Mouse (Mus musculus): ENCODE measurements around the gene Mcat. TPM values are rescaled to one million over a fixed set of nuclear protein-coding genes. Genes with fewer than 3 reads are reported as not detected.

The Mcat gene
- polyA plus RNA-seq, 1 experiment from 2014 or later = 21.0 TPM

DNA sequence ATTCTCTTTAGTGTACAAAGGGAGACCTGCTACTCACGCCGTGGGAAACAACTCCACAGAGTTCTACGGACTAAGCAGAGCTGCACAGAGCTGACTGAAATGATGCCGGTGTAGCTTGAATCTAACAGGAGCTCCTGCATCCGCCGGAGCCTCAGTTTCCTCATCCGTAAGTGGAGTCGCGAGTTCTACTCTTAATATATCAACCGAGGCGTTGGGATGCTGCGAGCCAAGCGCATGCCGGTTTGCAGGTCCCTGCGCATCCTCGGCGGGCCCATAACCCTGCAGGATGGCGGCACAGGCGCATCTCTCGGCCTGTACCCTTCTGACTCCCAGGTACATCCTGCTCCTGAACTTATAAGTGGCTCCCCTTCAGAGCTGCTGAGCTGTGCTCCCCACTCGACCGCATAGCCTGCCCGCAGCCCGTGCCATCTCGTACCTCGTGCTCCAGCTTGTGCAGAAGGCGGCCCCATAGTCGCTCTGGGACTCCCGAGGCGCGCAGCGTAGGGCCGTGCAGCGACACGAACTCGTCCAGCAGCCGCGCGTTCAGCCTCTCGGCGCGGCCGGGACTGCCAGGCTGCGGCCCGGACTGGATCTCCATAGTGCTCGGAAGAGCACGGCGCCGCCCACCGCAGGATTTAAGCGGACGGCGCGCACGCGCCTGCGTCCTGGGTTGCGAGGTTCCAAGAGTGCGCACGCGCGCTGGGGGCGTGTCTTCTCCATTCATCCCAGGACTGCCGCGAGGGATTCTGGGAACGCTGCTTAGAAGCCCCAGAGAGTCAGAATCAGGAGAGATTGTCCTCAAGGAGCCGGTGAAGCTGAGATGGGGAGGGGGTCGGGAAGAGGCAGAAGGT is 31.2 kb upstream of the Mcat start, which contains the start of gene Ttll12:
Ttll12 (minus strand) TSS at position 645 of the 851 bp plus-strand sequence.
- H3K4me3 ChIP-seq (replicated peaks) = peak within 1 kb of the TSS; percentile 81

GRCm38 (mm10) chr15:83593702-83594512 is 30.3 kb upstream of the Mcat start:
- Histone ChIP-seq H3K27ac (peak overlapping the region; percentile 100), H3K4me2 (peak overlapping the region; percentile 98)

More for the DNA sequence above, 31.2 kb upstream of the Mcat start, which contains the start of gene Ttll12:
- Histone ChIP-seq H3K36me3 (peaks cover 17% of the 10 kb centered on the region), H3K9me3 (replicated peaks) (no peaks in the 10 kb centered on the region), H3K9ac (peak within 1 kb of the TSS; percentile 94), H3K27ac (peak within 1 kb of the TSS; percentile 100), H3K4me1 (replicated peaks) (peaks cover 68% of the 10 kb centered on the region), H3K4me2 (peak within 1 kb of the TSS; percentile 98), H3K27me3 (no peaks in the 10 kb centered on the region)
- DNase-seq = peak; percentile 91
- under 1% methylated on average over 68 of the region's 68 CpGs for WGBS (ENCODE audit: insufficient replicate concordance)
- peak; percentile 73 for ATAC-seq (ENCODE audit: low read depth)

DNA sequence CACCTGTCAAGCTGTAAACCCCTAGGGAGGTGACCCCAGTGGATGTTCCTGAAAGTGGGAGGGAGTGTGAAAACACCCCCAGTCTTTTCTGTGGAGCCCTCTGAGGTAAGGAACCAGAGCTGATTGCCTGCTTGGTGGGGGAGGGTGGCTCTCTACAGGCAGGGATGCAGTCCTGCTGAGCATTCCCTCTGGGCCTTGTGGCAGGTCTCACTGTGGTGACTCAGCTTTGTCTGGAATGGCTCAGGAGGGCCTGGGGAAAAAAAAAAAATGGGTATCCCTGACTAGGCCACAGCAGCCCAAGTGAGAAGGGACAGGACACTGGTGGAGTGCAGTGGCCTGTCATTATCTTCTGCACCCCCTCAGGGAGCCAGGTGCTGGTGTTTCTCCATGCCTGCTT is 29.6 kb upstream of the Mcat start:
- peak overlapping the region; percentile 98 for H3K4me2 ChIP-seq
- H3K27me3 ChIP-seq = no peaks in the 10 kb centered on the region
- peak overlapping the region; percentile 81 for H3K4me3 ChIP-seq (replicated peaks)
- DNase-seq = peak; percentile 54
- peak overlapping the region; percentile 94 for H3K9ac ChIP-seq
- H3K4me1 ChIP-seq (replicated peaks) = peaks cover 69% of the 10 kb centered on the region
- peak overlapping the region; percentile 100 for H3K27ac ChIP-seq
- peak; percentile 37 for ATAC-seq (ENCODE audit: low read depth)
- H3K36me3 ChIP-seq = peaks cover 32% of the 10 kb centered on the region
- H3K9me3 ChIP-seq (replicated peaks) = no peaks in the 10 kb centered on the region

More at GRCm38 (mm10) chr15:83593702-83594512, 30.3 kb upstream of the Mcat start:
- Histone ChIP-seq H3K9me3 (replicated peaks) (no peaks in the 10 kb centered on the region), H3K4me1 (replicated peaks) (peaks cover 69% of the 10 kb centered on the region), H3K9ac (peak overlapping the region; percentile 94), H3K4me3 (replicated peaks) (peak overlapping the region; percentile 81), H3K36me3 (peaks cover 25% of the 10 kb centered on the region), H3K27me3 (no peaks in the 10 kb centered on the region)
- peak; percentile 69 for DNase-seq
- 6% methylated on average over 19 of the region's 19 CpGs for WGBS (ENCODE audit: insufficient replicate concordance)
- peak; percentile 72 for ATAC-seq (ENCODE audit: low read depth)

GRCm38 (mm10) chr15:83592260-83593188 is 28.9 kb upstream of the Mcat start:
- ATAC-seq (ENCODE audit: low read depth) = peak; percentile 77
- Histone ChIP-seq H3K4me3 (replicated peaks) (peak overlapping the region; percentile 81), H3K9me3 (replicated peaks) (no peaks in the 10 kb centered on the region), H3K36me3 (peaks cover 39% of the 10 kb centered on the region), H3K27me3 (no peaks in the 10 kb centered on the region), H3K4me1 (replicated peaks) (peaks cover 69% of the 10 kb centered on the region), H3K27ac (peak overlapping the region; percentile 100), H3K4me2 (peak overlapping the region; percentile 98), H3K9ac (peak overlapping the region; percentile 94)
- 11% methylated on average over 8 of the region's 8 CpGs for WGBS (ENCODE audit: insufficient replicate concordance)
- peak; percentile 68 for DNase-seq

DNA sequence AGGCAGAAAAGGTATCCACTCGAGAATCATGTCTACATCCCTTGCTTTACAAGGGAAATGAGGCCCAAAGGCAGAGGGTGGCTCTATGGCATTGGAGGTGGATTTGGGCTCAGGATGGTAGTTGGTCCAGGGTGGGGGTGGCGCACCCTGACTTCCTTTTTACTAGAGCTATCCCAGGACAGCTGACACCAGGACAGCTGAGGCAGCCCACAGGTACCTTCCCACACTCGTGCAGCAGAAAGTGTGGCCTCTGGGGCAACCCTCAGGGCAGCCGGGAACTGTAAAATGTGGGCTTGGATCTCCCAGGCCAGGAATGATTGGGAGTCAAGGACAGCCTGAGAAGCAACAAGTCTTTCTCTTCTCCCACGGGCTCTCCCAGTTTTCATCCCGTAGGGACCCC is 28.2 kb upstream of the Mcat start:
- ATAC-seq (ENCODE audit: low read depth) = no peak
- peak overlapping the region; percentile 100 for H3K27ac ChIP-seq
- H3K9ac ChIP-seq = peak overlapping the region; percentile 94
- WGBS (ENCODE audit: insufficient replicate concordance) = 39% methylated on average over 6 of the region's 6 CpGs
- peaks cover 46% of the 10 kb centered on the region for H3K36me3 ChIP-seq
- H3K4me2 ChIP-seq = peak overlapping the region; percentile 98
- DNase-seq = no peak
- H3K9me3 ChIP-seq (replicated peaks) = peaks cover 3% of the 10 kb centered on the region
- H3K27me3 ChIP-seq = no peaks in the 10 kb centered on the region
- H3K4me1 ChIP-seq (replicated peaks) = peaks cover 62% of the 10 kb centered on the region
- H3K4me3 ChIP-seq (replicated peaks) = peak overlapping the region; percentile 81

DNA sequence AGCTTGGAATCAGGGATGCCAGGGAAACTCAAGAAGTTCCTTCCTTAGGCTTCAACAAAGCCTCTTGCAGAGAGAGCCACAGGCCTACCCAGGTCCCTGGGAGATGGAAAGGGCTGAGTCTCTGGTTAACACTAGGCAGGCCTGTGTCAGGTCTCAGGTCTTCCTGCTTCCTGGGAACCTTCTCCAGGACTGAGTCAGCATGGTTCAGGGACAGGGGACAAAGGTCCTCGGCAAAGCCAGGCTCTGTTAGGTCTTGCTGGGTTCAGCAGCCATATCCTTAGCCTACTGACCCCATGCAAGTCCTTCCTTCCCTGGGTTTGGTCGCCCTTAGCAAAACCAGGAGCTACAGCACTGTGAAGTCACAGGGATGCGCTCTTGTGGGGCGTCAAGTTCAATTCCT is 27.3 kb upstream of the Mcat start:
- H3K4me1 ChIP-seq (replicated peaks) = peaks cover 53% of the 10 kb centered on the region

GRCm38 (mm10) chr15:83584741-83585220 is 21.2 kb upstream of the Mcat start:
- peaks cover 100% of the 10 kb centered on the region for H3K36me3 ChIP-seq
- no peak for ATAC-seq (ENCODE audit: low read depth)
- no peak overlapping the region for H3K9ac ChIP-seq
- peaks cover 29% of the 10 kb centered on the region for H3K4me1 ChIP-seq (replicated peaks)
- peaks cover 13% of the 10 kb centered on the region for H3K9me3 ChIP-seq (replicated peaks)
- no peaks in the 10 kb centered on the region for H3K27me3 ChIP-seq
- no peak overlapping the region for H3K4me2 ChIP-seq
- peak overlapping the region; percentile 78 for H3K27ac ChIP-seq
- no peak for DNase-seq
- WGBS (ENCODE audit: insufficient replicate concordance) = 90% methylated on average over 6 of the region's 6 CpGs
- no peak overlapping the region for H3K4me3 ChIP-seq (replicated peaks)

More for the DNA sequence above, 27.3 kb upstream of the Mcat start:
- Histone ChIP-seq H3K4me2 (peak overlapping the region; percentile 98), H3K27ac (peak overlapping the region; percentile 100), H3K9me3 (replicated peaks) (peaks cover 12% of the 10 kb centered on the region), H3K36me3 (peaks cover 56% of the 10 kb centered on the region), H3K27me3 (no peaks in the 10 kb centered on the region), H3K4me3 (replicated peaks) (peak overlapping the region; percentile 81; the same call in 1 of the 2 replicates), H3K9ac (peak overlapping the region; percentile 94)
- DNase-seq (no peak), ATAC-seq (ENCODE audit: low read depth) (no peak)
- 91% methylated on average over 4 of the region's 4 CpGs for WGBS (ENCODE audit: insufficient replicate concordance)

- ATAC-seq (ENCODE audit: low read depth) (peak; percentile 86), DNase-seq (peak; percentile 57)
- Histone ChIP-seq H3K27me3 (no peaks in the 10 kb centered on the region), H3K9me3 (replicated peaks) (peaks cover 13% of the 10 kb centered on the region), H3K36me3 (peaks cover 100% of the 10 kb centered on the region), H3K27ac (peak overlapping the region; percentile 78), H3K9ac (peak overlapping the region; percentile 61), H3K4me3 (replicated peaks) (peak overlapping the region; percentile 25), H3K4me1 (replicated peaks) (peaks cover 26% of the 10 kb centered on the region), H3K4me2 (peak overlapping the region; percentile 56)
- 53% methylated on average over 8 of the region's 8 CpGs for WGBS (ENCODE audit: insufficient replicate concordance)
These were observed 20.0 kb upstream of the Mcat start for GRCm38 (mm10) chr15:83583419-83584156.

DNA sequence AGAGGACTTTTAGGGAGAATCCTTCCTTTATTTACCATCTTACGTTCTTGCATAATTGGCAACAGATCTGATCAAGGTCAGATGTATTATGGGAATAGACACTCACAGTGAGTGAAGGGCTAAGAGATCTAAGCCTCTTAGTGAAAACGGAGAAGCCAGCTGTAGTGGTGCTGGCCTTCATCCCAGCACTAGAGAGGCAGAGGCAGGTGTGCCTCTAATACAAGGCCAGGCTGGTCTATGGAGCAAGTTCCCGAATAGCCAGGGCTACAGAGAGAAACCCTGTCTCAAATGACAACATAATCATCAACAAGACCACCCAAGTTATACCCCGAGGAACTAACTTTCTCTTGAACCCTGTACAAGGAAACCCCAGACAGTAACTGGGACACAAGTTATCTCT is 19.3 kb upstream of the Mcat start:
- H3K4me2 ChIP-seq = no peak overlapping the region
- peaks cover 13% of the 10 kb centered on the region for H3K9me3 ChIP-seq (replicated peaks)
- WGBS (ENCODE audit: insufficient replicate concordance) = 86% methylated on average over 4 of the region's 4 CpGs
- no peaks in the 10 kb centered on the region for H3K27me3 ChIP-seq
- H3K27ac ChIP-seq = peak overlapping the region; percentile 78
- H3K4me3 ChIP-seq (replicated peaks) = no peak overlapping the region
- no peak for ATAC-seq (ENCODE audit: low read depth)
- H3K36me3 ChIP-seq = peaks cover 100% of the 10 kb centered on the region
- 0 out of 2 replicates have a peak overlapping the region, but pooled peaks have one; percentile 61 for H3K9ac ChIP-seq
- H3K4me1 ChIP-seq (replicated peaks) = peaks cover 26% of the 10 kb centered on the region
- no peak for DNase-seq

GRCm38 (mm10) chr15:83576651-83577050 is 13.1 kb upstream of the Mcat start:
- no peaks in the 10 kb centered on the region for H3K9me3 ChIP-seq (replicated peaks)
- H3K36me3 ChIP-seq = peaks cover 95% of the 10 kb centered on the region
- ATAC-seq (ENCODE audit: low read depth) (no peak), DNase-seq (no peak)
- H3K27me3 ChIP-seq = no peaks in the 10 kb centered on the region
- H3K4me2 ChIP-seq = no peak overlapping the region
- no peak overlapping the region for H3K27ac ChIP-seq
- H3K4me3 ChIP-seq (replicated peaks) = no peak overlapping the region
- H3K9ac ChIP-seq = no peak overlapping the region
- H3K4me1 ChIP-seq (replicated peaks) = no peaks in the 10 kb centered on the region; the same call in 1 of the 2 replicates
- 87% methylated on average over 9 of the region's 9 CpGs for whole genome bisulfite sequencing (ENCODE audit: insufficient replicate concordance)
